Mouse (Mus musculus) G1E (cell line): ENCODE data around the gene Fank1.

Experiments
- CTCF ChIP-seq: IDR thresholded peaks from 2 replicates; pipeline ENCODE4 v1.5.1; 2012; ENCODE audit warnings: low read depth, low read length, inconsistent platforms, mixed read lengths
- GATA2 ChIP-seq: IDR thresholded peaks from 2 replicates; pipeline ENCODE4 v1.6.1; 2012; ENCODE audit warnings: low read depth, low read length, inconsistent platforms, borderline replicate concordance

DNA sequence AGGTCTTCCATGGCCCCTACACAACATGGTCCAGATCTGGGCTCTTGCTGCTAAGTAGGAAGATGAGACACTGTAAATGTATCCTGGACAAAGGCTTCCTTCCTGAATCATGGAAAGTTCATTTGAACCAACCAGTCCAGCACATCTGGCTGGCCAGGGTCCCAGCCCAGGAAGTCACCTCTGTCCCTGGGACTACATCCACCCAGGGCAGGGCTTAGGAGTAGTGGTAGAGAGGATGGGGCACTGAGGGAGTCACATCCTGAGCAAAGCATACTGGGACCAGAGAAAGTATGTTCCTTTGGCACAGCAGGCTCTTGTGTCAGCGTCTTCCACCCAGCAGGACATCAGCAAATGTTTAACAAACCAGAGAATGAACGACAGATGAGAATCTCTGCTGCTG lies 149.1 kb downstream of the Fank1 start:
- no peak for TF ChIP-seq CTCF
- no peak for TF ChIP-seq GATA2
